Mouse (Mus musculus): ENCODE data around the gene Kcna7. TPM values are rescaled to one million over a fixed set of nuclear protein-coding genes. Genes with fewer than 3 reads are reported as not detected.

The Kcna7 gene
- polyA plus RNA-seq, 1 experiment from 2014 or later, result not detected

DNA sequence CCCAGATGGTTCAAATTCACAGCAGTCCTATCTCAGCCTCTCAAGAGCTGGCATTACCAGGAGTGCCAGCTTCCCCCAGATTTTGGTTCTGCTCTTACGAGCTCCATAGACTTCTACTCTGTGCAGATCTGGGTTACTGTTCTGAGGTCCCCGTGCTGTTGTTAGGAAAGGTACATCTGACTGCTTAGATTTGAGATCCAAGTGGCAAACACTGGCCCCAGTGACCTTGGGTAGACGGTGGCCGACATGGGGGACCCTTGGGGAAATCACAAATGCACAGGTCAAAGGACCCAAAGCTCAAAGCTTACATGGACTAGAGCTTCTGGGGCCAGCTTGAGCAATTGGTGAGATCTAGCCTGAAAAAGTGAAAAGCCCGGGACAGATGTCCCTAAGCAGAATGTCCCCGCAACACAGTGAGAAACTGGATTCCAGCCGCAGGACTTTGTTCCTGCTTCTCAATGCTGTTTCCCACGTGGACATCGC, 51.3 kb downstream of the Kcna7 start:
- H3K4me1 ChIP-seq, result peaks cover 37% of the 10 kb centered on the region
- H3K4me2 ChIP-seq (replicated peaks), result peak overlapping the region; percentile 82
- ATAC-seq (ENCODE audit: low FRiP score, low read depth), result no peak
- peak overlapping the region; percentile 44 for H3K27ac ChIP-seq (replicated peaks)
- H3K9me3 ChIP-seq, result no peaks in the 10 kb centered on the region
- H3K9ac ChIP-seq (replicated peaks), result peak overlapping the region; percentile 91; the same call in 1 of the 2 replicates
- peak overlapping the region; percentile 87 for H3K4me3 ChIP-seq
- H3K36me3 ChIP-seq, result peaks cover 54% of the 10 kb centered on the region
- WGBS, result 57% methylated on average over 9 of the region's 9 CpGs
- H3K27me3 ChIP-seq, result no peaks in the 10 kb centered on the region

DNA sequence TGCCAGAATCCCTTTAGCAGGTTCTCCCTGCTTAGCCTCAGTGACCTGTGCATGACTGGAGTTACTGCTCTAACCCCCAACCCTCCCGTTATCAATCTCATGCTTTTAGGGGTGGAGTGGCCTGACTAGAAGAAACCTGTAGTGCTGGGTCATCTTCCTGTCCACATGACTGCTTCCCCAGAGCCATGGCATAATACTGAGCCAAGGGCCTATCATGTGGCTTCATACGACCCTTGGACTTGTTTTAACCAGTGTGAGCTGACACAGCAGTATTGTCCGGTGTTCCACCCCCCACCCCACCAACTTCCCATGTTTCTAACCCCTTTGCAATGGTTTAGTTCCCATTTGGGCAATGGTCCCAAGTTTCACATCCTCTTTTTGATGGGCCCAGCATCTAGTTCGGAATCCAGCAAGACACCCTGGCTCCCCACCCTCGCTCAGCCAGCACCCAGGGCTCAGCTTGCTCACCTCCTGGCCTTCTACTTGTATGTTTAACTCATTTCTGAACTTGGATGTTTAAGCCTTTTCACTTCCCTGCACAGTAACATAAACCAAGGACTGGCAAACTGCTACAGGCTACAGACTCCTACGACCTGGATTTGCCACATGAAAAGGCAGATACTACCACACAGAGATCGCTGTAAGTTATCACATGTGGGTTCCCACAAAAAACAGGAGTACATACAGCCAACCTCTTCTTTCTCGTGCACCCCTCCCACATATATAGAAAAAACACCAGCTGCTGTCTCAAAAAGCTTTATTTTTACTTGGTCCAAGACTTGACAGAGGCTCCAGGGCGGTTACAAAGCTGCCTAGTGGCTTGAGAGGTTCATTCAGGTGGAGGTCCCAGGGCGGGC, 52.0 kb downstream of the Kcna7 start:
- H3K27me3 ChIP-seq, result no peaks in the 10 kb centered on the region
- WGBS, result 67% methylated on average over 10 of the region's 10 CpGs

DNA sequence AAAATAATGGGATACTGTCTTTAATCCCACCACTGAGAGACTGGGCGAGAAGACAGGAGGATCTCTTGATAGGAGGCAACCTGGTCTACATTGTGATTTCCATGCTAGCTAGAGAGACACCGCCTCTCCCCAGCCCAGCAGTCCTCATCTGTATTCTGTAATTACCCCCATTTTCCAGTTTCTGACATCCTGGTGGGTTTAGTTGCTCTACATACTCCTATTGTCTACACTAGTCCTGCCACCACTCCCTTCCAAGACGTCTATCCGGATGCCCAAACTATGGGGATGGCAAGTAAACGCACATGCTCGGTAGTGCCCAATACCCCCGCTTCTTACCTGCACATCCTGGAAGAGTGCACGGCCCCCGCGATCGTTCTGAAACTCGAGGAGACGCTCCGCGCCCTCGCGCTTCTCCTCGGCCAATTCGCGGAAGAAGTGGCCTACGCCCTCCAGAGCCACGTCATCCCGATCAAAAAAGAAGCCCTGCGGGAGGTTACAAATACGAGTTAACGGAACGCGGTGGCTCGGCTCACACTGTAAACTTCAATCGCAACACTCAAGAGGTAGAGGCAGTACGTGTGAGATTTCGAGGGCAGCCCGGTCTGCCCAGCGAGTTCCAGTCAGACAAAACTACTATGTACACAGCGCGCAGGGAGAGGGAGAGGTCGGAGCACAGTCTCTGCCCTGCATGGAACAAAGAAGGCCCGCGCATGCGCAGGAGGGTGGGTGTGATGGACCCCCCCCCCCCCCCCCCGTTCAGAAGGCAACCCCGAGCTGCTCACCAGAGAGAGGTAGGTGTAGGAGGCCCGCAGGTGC, 53.5 kb downstream of the Kcna7 start:
- Histone ChIP-seq H3K9me3 (no peaks in the 10 kb centered on the region), H3K27ac (replicated peaks) (peak overlapping the region; percentile 93), H3K4me2 (replicated peaks) (peak overlapping the region; percentile 82), H3K36me3 (peaks cover 62% of the 10 kb centered on the region), H3K4me1 (peaks cover 40% of the 10 kb centered on the region), H3K9ac (replicated peaks) (peak overlapping the region; percentile 91), H3K27me3 (no peaks in the 10 kb centered on the region), H3K4me3 (peak overlapping the region; percentile 87)
- peak; percentile 72 for ATAC-seq (ENCODE audit: low FRiP score, low read depth)
- WGBS, result under 1% methylated on average over 42 of the region's 43 CpGs

More for the DNA sequence above, 52.0 kb downstream of the Kcna7 start:
- no peak for ATAC-seq (ENCODE audit: low FRiP score, low read depth)
- peak overlapping the region; percentile 82 for H3K4me2 ChIP-seq (replicated peaks)
- peak overlapping the region; percentile 91 for H3K9ac ChIP-seq (replicated peaks)
- H3K27ac ChIP-seq (replicated peaks), result peak overlapping the region; percentile 44
- no peaks in the 10 kb centered on the region for H3K9me3 ChIP-seq
- H3K4me3 ChIP-seq, result peak overlapping the region; percentile 87
- peaks cover 55% of the 10 kb centered on the region for H3K36me3 ChIP-seq
- H3K4me1 ChIP-seq, result peaks cover 40% of the 10 kb centered on the region

Small RNAs within 50 kb of the gene (microRNA-seq; reads per million reads assigned to microRNA genes)
- not detected for gene Gm22133

Other genes with a start within 250 kb of the Kcna7 start
- gene Slc17a7, start 241.7 kb upstream of the Kcna7 start, polyA plus RNA-seq (2016; fragmentation: Nextera tagmentation; extraction: Ambion mirVana), result 0.61 and 1.0 TPM in 2 replicates
- gene Gfy, start 226.1 kb upstream of the Kcna7 start, polyA plus RNA-seq (2016; fragmentation: Nextera tagmentation; extraction: Ambion mirVana), result not detected in 2 replicates
- gene Pth2, start 224.7 kb upstream of the Kcna7 start, polyA plus RNA-seq (2016; fragmentation: Nextera tagmentation; extraction: Ambion mirVana), result 1.3 and 2.4 TPM in 2 replicates
- 0.63 and 0.75 TPM in 2 replicates for gene Ccdc155, start 200.8 kb upstream of the Kcna7 start, polyA plus RNA-seq (2016; fragmentation: Nextera tagmentation; extraction: Ambion mirVana)
- 1.0 and 1.4 TPM in 2 replicates for gene Dkkl1, start 193.5 kb upstream of the Kcna7 start, polyA plus RNA-seq (2016; fragmentation: Nextera tagmentation; extraction: Ambion mirVana)
- gene Tead2, start 189.9 kb upstream of the Kcna7 start, polyA plus RNA-seq (2016; fragmentation: Nextera tagmentation; extraction: Ambion mirVana), result 237 and 248 TPM in 2 replicates
- 1.3 and 1.7 TPM in 2 replicates for gene Cd37, start 166.5 kb upstream of the Kcna7 start, polyA plus RNA-seq (2016; fragmentation: Nextera tagmentation; extraction: Ambion mirVana)
- gene Slc6a16, start 164.6 kb upstream of the Kcna7 start, polyA plus RNA-seq (2016; fragmentation: Nextera tagmentation; extraction: Ambion mirVana), result 0.14 TPM in 1 of 2 replicates, not detected in the other
- not detected in 2 replicates for gene Slc6a21, start 128.1 kb upstream of the Kcna7 start, polyA plus RNA-seq (2016; fragmentation: Nextera tagmentation; extraction: Ambion mirVana)
- gene Trpm4, start 71.9 kb upstream of the Kcna7 start, polyA plus RNA-seq (2016; fragmentation: Nextera tagmentation; extraction: Ambion mirVana), result 7.9 and 8.2 TPM in 2 replicates
- 0.24 TPM in 1 of 2 replicates, not detected in the other for gene Hrc, start 70.4 kb upstream of the Kcna7 start, polyA plus RNA-seq (2016; fragmentation: Nextera tagmentation; extraction: Ambion mirVana)
- gene Ppfia3, start 38.6 kb upstream of the Kcna7 start, polyA plus RNA-seq (2016; fragmentation: Nextera tagmentation; extraction: Ambion mirVana), result 15.0 and 15.4 TPM in 2 replicates
- 2.6 and 2.9 TPM in 2 replicates for gene Lin7b, start 35.1 kb upstream of the Kcna7 start, polyA plus RNA-seq (2016; fragmentation: Nextera tagmentation; extraction: Ambion mirVana)
- 294 and 300 TPM in 2 replicates for gene Snrnp70, start 9.9 kb upstream of the Kcna7 start, polyA plus RNA-seq (2016; fragmentation: Nextera tagmentation; extraction: Ambion mirVana)
- 0.22 and 0.43 TPM in 2 replicates for gene Ntf5, start 8.0 kb downstream of the Kcna7 start, polyA plus RNA-seq (2016; fragmentation: Nextera tagmentation; extraction: Ambion mirVana)
- not detected in 2 replicates for gene Lhb, start 15.2 kb downstream of the Kcna7 start, polyA plus RNA-seq (2016; fragmentation: Nextera tagmentation; extraction: Ambion mirVana)
- 29.7 and 32.4 TPM in 2 replicates for gene Gys1, start 29.2 kb downstream of the Kcna7 start, polyA plus RNA-seq (2016; fragmentation: Nextera tagmentation; extraction: Ambion mirVana)
- 140 and 153 TPM in 2 replicates for gene Ruvbl2, start 32.4 kb downstream of the Kcna7 start, polyA plus RNA-seq (2016; fragmentation: Nextera tagmentation; extraction: Ambion mirVana)
- 5,715 and 6,077 TPM in 2 replicates for gene Ftl1, start 54.2 kb downstream of the Kcna7 start, polyA plus RNA-seq (2016; fragmentation: Nextera tagmentation; extraction: Ambion mirVana)
- 241 and 250 TPM in 2 replicates for gene Bax, start 61.2 kb downstream of the Kcna7 start, polyA plus RNA-seq (2016; fragmentation: Nextera tagmentation; extraction: Ambion mirVana)
- 0.22 TPM in 2 replicates for gene Tulp2, start 76.2 kb downstream of the Kcna7 start, polyA plus RNA-seq (2016; fragmentation: Nextera tagmentation; extraction: Ambion mirVana)
- not detected in 2 replicates for gene Gm45808, start 81.2 kb downstream of the Kcna7 start, polyA plus RNA-seq (2016; fragmentation: Nextera tagmentation; extraction: Ambion mirVana)
- gene Dhdh, start 83.2 kb downstream of the Kcna7 start, polyA plus RNA-seq (2016; fragmentation: Nextera tagmentation; extraction: Ambion mirVana), result 3.2 and 3.6 TPM in 2 replicates
- gene Nucb1, start 104.8 kb downstream of the Kcna7 start, polyA plus RNA-seq (2016; fragmentation: Nextera tagmentation; extraction: Ambion mirVana), result 102 and 106 TPM in 2 replicates
- 15.4 and 18.5 TPM in 2 replicates for gene Ppp1r15a, start 120.6 kb downstream of the Kcna7 start, polyA plus RNA-seq (2016; fragmentation: Nextera tagmentation; extraction: Ambion mirVana)
- gene Plekha4, start 120.7 kb downstream of the Kcna7 start, polyA plus RNA-seq (2016; fragmentation: Nextera tagmentation; extraction: Ambion mirVana), result 0.70 and 0.96 TPM in 2 replicates
- 0.78 TPM in 1 of 2 replicates, not detected in the other for gene Hsd17b14, start 149.2 kb downstream of the Kcna7 start, polyA plus RNA-seq (2016; fragmentation: Nextera tagmentation; extraction: Ambion mirVana)
- 23.2 and 23.8 TPM in 2 replicates for gene Bcat2, start 164.5 kb downstream of the Kcna7 start, polyA plus RNA-seq (2016; fragmentation: Nextera tagmentation; extraction: Ambion mirVana)
- not detected in 2 replicates for gene Fgf21, start 209.8 kb downstream of the Kcna7 start, polyA plus RNA-seq (2016; fragmentation: Nextera tagmentation; extraction: Ambion mirVana)
- not detected in 2 replicates for gene Fut1, start 211.6 kb downstream of the Kcna7 start, polyA plus RNA-seq (2016; fragmentation: Nextera tagmentation; extraction: Ambion mirVana)
- gene Izumo1, start 216.2 kb downstream of the Kcna7 start, polyA plus RNA-seq (2016; fragmentation: Nextera tagmentation; extraction: Ambion mirVana), result 0.18 and 0.31 TPM in 2 replicates
- gene Rasip1, start 221.8 kb downstream of the Kcna7 start, polyA plus RNA-seq (2016; fragmentation: Nextera tagmentation; extraction: Ambion mirVana), result 10.7 and 11.6 TPM in 2 replicates
- gene Mamstr, start 234.3 kb downstream of the Kcna7 start, polyA plus RNA-seq (2016; fragmentation: Nextera tagmentation; extraction: Ambion mirVana), result 2.3 and 2.7 TPM in 2 replicates

Measured in midbrain, embryonic 12.5 days (tissue).